Mouse (Mus musculus) intestine, embryonic 14.5 days (tissue): ENCODE results near the gene Pld5. TPM values are rescaled to one million over a fixed set of nuclear protein-coding genes. Genes with fewer than 3 reads are reported as not detected.

Experiments
- ATAC-seq: fragments of 200-750 bp; cut with Nextera tagmentation; replicated peaks from 2 replicates; pipeline ENCODE4 v1.8.0; 2017; ENCODE audit warnings: low read depth, moderate number of reproducible peaks, moderate TSS enrichment, moderate library complexity; ENCODE audit not compliant: low FRiP score, low TSS enrichment
- DNase-seq: peaks from one replicate; pipeline ENCODE4 v3.0.0-alpha.2; 2018; ENCODE audit warnings: low spot score
- H3K27ac ChIP-seq: fragments of 300-500 bp; sonication (generic); 2 replicates; pipeline ENCODE4 v1.5.1; 2014; ENCODE audit warnings: low read depth, mild to moderate bottlenecking, control low read depth
- H3K27me3 ChIP-seq: fragments of 300-500 bp; sonication (generic); replicated peaks from 2 replicates; pipeline ENCODE4 v1.6.1; 2014; ENCODE audit warnings: low read length, control low read depth; ENCODE audit not compliant: control insufficient read depth, insufficient read depth
- H3K36me3 ChIP-seq: fragments of 300-500 bp; sonication (generic); 2 replicates; pipeline ENCODE4 v1.6.1; 2014; ENCODE audit warnings: low read length, control low read depth; ENCODE audit not compliant: control insufficient read depth, insufficient read depth
- H3K4me1 ChIP-seq: fragments of 300-500 bp; sonication (generic); replicated peaks from 2 replicates; pipeline ENCODE4 v1.6.1; 2014; ENCODE audit warnings: low read length, control low read depth, mixed read lengths; ENCODE audit not compliant: control insufficient read depth, insufficient read depth
- H3K4me2 ChIP-seq: fragments of 300-500 bp; sonication (generic); 2 replicates; pipeline ENCODE4 v1.6.1; 2014; ENCODE audit warnings: low read length
- H3K4me3 ChIP-seq: fragments of 300-500 bp; sonication (generic); 2 replicates; pipeline ENCODE4 v1.5.1; 2014; ENCODE audit warnings: low read depth, low read length, control low read depth, mixed read lengths
- H3K9ac ChIP-seq: fragments of 300-500 bp; sonication (generic); 2 replicates; pipeline ENCODE4 v1.6.1; 2014; ENCODE audit warnings: mild to moderate bottlenecking, low read length
- H3K9me3 ChIP-seq: fragments of 300-500 bp; sonication (generic); 2 replicates; pipeline ENCODE4 v1.6.1; 2016; ENCODE audit warnings: low read length, control low read depth; ENCODE audit not compliant: control insufficient read depth
- WGBS: fragments of 180-500 bp; shearing (Covaris S2); extraction: QIAGEN DNeasy Blood & Tissue Kit; methylation state at CpG from one replicate; pipeline ENCODE4 v1.1.7; 2014; 5-methylcytosine and 5-hydroxymethylcytosine counted together
- polyA plus RNA-seq: library from polyadenylated mRNA; unstranded; fragments of >200 nt; fragmentation: Nextera tagmentation; extraction: Ambion mirVana; gene quantifications from 2 replicates; pipeline ENCODE4 v1.2.1, GENCODE M21; 2014

Gene Pld5
- polyA plus RNA-seq, 1 experiment from 2014 or later, result 0.70 TPM

- ATAC-seq, result no peak
- Histone ChIP-seq H3K27ac (no peak overlapping the region), H3K4me2 (no peak overlapping the region), H3K27me3 (no peaks in the 10 kb centered on the region), H3K36me3 (no peaks in the 10 kb centered on the region), H3K9ac (no peak overlapping the region), H3K9me3 (no peaks in the 10 kb centered on the region), H3K4me3 (no peak overlapping the region), H3K4me1 (no peaks in the 10 kb centered on the region)
- DNase-seq, result no peak
- WGBS, result 60% methylated on average over 5 of the region's 5 CpGs
Observed at GRCm38 (mm10) chr1:176046995-176047394, 228.1 kb downstream of the Pld5 start.

- Histone ChIP-seq H3K4me3 (no peak overlapping the region), H3K36me3 (no peaks in the 10 kb centered on the region), H3K4me2 (no peak overlapping the region), H3K27me3 (no peaks in the 10 kb centered on the region), H3K9me3 (no peaks in the 10 kb centered on the region), H3K9ac (no peak overlapping the region), H3K4me1 (no peaks in the 10 kb centered on the region), H3K27ac (no peak overlapping the region)
- ATAC-seq (no peak), DNase-seq (no peak)
- 95% methylated on average over 1 of the region's 1 CpGs for WGBS
Observed at GRCm38 (mm10) chr1:176046375-176046774, 228.7 kb downstream of the Pld5 start.

DNA sequence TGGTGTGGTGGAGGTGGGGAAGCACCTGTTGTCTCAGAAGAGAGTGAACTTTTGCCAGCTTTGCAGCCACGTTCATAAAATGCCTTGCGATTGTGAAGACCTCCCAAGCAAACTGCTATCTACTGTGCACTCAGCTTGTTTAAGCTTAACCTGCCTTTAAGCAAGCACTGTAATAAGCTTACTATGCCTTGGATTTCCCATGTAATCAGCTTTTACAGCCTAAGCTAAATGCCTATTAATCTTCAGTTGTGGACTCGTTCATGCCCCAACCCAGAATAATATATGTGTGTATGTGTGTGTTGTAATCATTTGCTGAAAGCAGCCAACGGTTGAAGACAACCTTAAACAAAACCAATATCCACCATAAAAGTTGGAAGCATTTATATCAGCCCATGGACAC, 232.1 kb downstream of the Pld5 start:
- DNase-seq (no peak), ATAC-seq (no peak)
- Histone ChIP-seq H3K4me2 (no peak overlapping the region), H3K27me3 (no peaks in the 10 kb centered on the region), H3K4me3 (no peak overlapping the region), H3K4me1 (no peaks in the 10 kb centered on the region), H3K36me3 (no peaks in the 10 kb centered on the region), H3K9ac (no peak overlapping the region), H3K9me3 (no peaks in the 10 kb centered on the region), H3K27ac (no peak overlapping the region)
- 61% methylated on average over 4 of the region's 4 CpGs for WGBS

GRCm38 (mm10) chr1:176039923-176040322, 235.2 kb downstream of the Pld5 start:
- Histone ChIP-seq H3K4me2 (no peak overlapping the region), H3K36me3 (no peaks in the 10 kb centered on the region), H3K27ac (no peak overlapping the region), H3K9ac (no peak overlapping the region), H3K4me3 (no peak overlapping the region), H3K4me1 (no peaks in the 10 kb centered on the region), H3K27me3 (no peaks in the 10 kb centered on the region), H3K9me3 (no peaks in the 10 kb centered on the region)
- WGBS, result 83% methylated on average over 3 of the region's 3 CpGs
- DNase-seq (no peak), ATAC-seq (no peak)

- Histone ChIP-seq H3K9me3 (no peaks in the 10 kb centered on the region), H3K4me3 (no peak overlapping the region), H3K9ac (no peak overlapping the region)
Observed at GRCm38 (mm10) chr1:176036028-176036427, 239.1 kb downstream of the Pld5 start.

DNA sequence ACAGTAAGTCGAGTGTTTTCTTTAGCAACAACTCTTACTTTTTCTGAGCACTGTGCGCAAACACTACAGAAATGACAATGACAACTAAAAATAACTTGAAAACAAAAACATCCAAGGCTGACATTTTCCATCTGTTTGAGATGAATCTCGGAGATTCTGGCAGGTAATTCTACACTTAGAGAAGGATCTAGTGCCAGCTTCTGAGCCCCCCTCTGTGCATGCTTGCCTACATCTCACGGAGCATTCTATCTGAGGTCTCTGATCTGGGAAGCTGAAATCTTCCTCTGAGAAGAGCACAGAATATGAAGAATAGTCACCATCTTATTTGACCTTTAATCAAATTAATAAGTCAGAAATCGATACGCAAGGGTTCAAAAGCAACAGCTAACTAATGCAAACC, 240.4 kb downstream of the Pld5 start:
- 84% methylated on average over 6 of the region's 6 CpGs for WGBS
- Histone ChIP-seq H3K9me3 (no peaks in the 10 kb centered on the region), H3K36me3 (no peaks in the 10 kb centered on the region), H3K4me1 (no peaks in the 10 kb centered on the region), H3K4me2 (no peak overlapping the region), H3K9ac (no peak overlapping the region), H3K27me3 (no peaks in the 10 kb centered on the region), H3K27ac (no peak overlapping the region), H3K4me3 (no peak overlapping the region)
- DNase-seq (no peak), ATAC-seq (no peak)

More at GRCm38 (mm10) chr1:176036028-176036427, 239.1 kb downstream of the Pld5 start:
- WGBS, result 64% methylated on average over 3 of the region's 3 CpGs
- no peak overlapping the region for H3K27ac ChIP-seq
- no peaks in the 10 kb centered on the region for H3K27me3 ChIP-seq
- ATAC-seq, result no peak
- H3K36me3 ChIP-seq, result no peaks in the 10 kb centered on the region
- no peaks in the 10 kb centered on the region for H3K4me1 ChIP-seq
- DNase-seq, result no peak
- no peak overlapping the region for H3K4me2 ChIP-seq

DNA sequence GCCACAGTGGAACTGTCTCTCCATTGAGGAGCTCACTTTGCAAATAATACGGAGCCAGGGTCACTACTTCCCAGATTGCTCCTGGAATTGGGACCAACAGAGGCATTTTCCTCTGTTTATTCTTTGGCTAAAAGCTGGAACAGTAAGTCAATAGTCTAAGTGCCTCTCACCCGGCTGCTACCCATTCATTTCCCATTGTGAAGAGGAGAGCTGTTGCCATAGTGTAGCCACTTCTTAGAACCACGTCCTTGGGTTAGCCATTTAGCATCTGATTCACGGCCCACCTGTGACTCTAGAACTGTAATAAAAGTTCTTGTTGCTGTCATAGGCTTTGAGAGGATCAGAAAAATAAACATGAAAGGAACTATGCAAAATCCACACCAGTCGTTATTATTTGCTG, 241.4 kb downstream of the Pld5 start:
- ATAC-seq, result no peak
- DNase-seq, result no peak
- H3K27ac ChIP-seq, result no peak overlapping the region
- 74% methylated on average over 5 of the region's 5 CpGs for WGBS
- H3K9me3 ChIP-seq, result no peaks in the 10 kb centered on the region
- H3K4me3 ChIP-seq, result no peak overlapping the region
- no peak overlapping the region for H3K9ac ChIP-seq
- H3K4me1 ChIP-seq, result no peaks in the 10 kb centered on the region
- no peaks in the 10 kb centered on the region for H3K27me3 ChIP-seq
- no peak overlapping the region for H3K4me2 ChIP-seq
- H3K36me3 ChIP-seq, result no peaks in the 10 kb centered on the region

DNA sequence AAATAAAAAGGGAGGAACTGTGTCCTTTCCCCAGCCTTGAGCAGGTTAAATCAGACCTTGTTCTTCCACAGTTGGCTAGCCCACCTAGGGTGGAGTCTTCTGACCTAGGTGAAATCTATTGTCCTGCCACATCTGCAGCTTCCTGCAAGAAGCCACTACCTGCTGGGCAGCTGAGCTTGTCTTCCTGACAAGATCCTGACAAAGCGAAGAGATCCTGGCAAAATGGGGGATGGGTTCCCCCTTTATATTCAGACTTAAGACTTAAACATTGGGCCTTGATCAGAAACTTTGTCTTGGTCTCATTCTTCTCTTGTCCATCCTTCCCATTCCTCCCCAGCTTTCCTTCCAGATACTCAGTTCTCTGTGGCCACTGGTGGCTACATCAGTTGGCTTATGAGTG, 246.0 kb downstream of the Pld5 start:
- Histone ChIP-seq H3K4me2 (no peak overlapping the region), H3K9me3 (no peaks in the 10 kb centered on the region), H3K27ac (no peak overlapping the region), H3K4me3 (no peak overlapping the region), H3K27me3 (no peaks in the 10 kb centered on the region), H3K9ac (no peak overlapping the region), H3K4me1 (no peaks in the 10 kb centered on the region), H3K36me3 (no peaks in the 10 kb centered on the region)
- WGBS, result 89% methylated on average over 1 of the region's 1 CpGs
- ATAC-seq (no peak), DNase-seq (no peak)

DNA sequence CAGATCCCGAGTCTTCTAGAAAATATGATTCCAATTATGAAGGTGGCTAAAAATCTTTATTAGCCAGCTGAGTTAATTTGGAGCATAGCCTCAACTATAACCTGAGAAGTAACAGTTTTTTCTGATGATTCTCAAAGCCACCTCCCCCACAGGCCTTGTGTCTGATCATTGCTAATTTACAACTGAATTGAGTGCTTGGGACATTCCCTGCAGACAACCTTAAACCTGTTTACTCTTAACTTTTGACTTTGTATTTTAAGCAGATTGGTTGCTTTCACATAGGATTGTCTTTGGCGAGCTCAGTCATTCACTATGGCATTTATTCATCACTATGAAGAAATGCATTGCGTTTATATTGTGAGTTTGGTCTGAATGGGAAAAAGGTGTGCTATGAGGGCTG, 246.7 kb downstream of the Pld5 start:
- H3K36me3 ChIP-seq, result no peaks in the 10 kb centered on the region
- H3K4me3 ChIP-seq, result no peak overlapping the region
- H3K9me3 ChIP-seq, result no peaks in the 10 kb centered on the region
- 65% methylated on average over 3 of the region's 3 CpGs for WGBS
- H3K27me3 ChIP-seq, result no peaks in the 10 kb centered on the region
- ATAC-seq, result no peak
- H3K4me2 ChIP-seq, result no peak overlapping the region
- H3K9ac ChIP-seq, result no peak overlapping the region
- no peaks in the 10 kb centered on the region for H3K4me1 ChIP-seq
- no peak overlapping the region for H3K27ac ChIP-seq
- no peak for DNase-seq
